Mouse (Mus musculus) forelimb bud, embryonic 11.5 days (tissue): ENCODE measurements around the gene Ikbip.

Experiments used
- DNase-seq: peaks from one replicate; pipeline ENCODE4 v3.0.0-alpha.2; 2012; ENCODE audit warnings: low read depth, low spot score

The Ikbip gene

DNA sequence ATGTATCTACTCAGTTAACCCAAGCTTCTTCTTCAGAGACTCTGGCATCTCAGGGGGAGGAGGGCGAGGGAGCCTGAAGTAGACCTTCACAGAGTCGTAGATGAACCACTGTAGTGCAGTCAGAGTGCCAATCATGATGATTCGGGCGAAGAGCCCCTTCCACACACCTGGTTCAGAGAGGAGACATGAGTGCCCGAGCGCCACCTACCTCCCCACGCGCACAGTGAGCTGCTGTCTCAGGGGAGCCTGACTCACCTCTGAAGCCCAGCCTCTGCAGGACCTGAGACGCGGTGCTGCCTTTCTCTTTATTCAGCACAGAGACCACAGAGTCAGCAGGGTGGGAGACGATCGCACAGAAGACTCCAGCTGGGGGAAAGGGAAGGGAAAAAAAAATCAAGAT is 34.2 kb downstream of the Ikbip start:
- no peak for DNase-seq

- no peak for DNase-seq
Measured at GRCm38 (mm10) chr10:91122646-91123045, 39.9 kb downstream of the Ikbip start.

GRCm38 (mm10) chr10:91123281-91123827 is 40.6 kb downstream of the Ikbip start:
- no peak for DNase-seq

- DNase-seq = peak; percentile 100
Measured at GRCm38 (mm10) chr10:91123828-91124822, 41.4 kb downstream of the Ikbip start, which contains the start of gene Slc25a3. Gene Slc25a3 (minus strand): TSS chr10:91124059.

GRCm38 (mm10) chr10:91126618-91127355 is 44.0 kb downstream of the Ikbip start:
- DNase-seq = no peak

GRCm38 (mm10) chr10:91127395-91127794 is 44.7 kb downstream of the Ikbip start:
- no peak for DNase-seq

GRCm38 (mm10) chr10:91128551-91129160 is 45.9 kb downstream of the Ikbip start:
- DNase-seq = no peak

DNA sequence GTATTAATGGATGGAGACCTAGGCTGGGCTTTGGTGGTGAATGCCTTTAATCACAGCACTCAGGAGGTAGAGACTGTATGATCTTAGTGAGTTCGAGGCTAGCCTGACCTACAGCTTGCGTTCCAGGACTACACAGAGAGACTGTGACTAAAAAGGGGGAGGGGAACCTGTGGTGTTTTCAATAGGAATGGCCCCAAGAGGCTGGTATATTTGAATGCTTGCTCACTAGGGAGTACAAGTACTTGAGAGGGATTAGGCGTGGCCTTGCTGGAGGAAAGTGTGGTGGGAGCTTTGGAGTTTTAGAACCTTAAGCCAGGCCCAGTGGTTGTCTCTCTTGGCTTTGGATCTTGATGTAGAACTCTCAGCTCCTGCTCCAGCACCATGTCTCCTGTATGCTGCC is 48.1 kb downstream of the Ikbip start:
- DNase-seq = no peak

GRCm38 (mm10) chr10:91131565-91131964 is 48.8 kb downstream of the Ikbip start:
- no peak for DNase-seq

GRCm38 (mm10) chr10:91135302-91135972 is 52.7 kb downstream of the Ikbip start:
- DNase-seq = no peak

- no peak for DNase-seq
Measured at GRCm38 (mm10) chr10:91137400-91137799, 54.7 kb downstream of the Ikbip start.

DNA sequence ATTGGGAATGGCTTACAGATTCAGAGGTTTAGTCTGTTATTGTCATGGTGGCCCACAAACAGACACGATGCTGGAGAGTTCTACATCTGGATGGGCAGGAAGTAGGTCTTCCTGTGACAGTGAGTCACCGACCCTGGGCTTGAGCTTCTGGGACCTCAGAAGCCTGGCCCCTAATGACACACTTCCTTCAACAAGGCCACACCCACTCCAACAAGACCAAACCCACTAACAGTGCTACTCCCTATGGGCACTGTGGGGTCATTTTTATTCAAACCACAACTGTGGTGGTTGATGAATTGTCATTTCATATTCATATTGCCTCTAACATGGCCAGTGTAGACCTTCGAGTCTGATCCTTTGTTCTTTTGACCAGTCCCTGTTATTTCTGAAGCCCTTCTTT is 55.6 kb downstream of the Ikbip start:
- no peak for DNase-seq

- no peak for DNase-seq
Measured at GRCm38 (mm10) chr10:91139148-91139766, 56.5 kb downstream of the Ikbip start.

DNA sequence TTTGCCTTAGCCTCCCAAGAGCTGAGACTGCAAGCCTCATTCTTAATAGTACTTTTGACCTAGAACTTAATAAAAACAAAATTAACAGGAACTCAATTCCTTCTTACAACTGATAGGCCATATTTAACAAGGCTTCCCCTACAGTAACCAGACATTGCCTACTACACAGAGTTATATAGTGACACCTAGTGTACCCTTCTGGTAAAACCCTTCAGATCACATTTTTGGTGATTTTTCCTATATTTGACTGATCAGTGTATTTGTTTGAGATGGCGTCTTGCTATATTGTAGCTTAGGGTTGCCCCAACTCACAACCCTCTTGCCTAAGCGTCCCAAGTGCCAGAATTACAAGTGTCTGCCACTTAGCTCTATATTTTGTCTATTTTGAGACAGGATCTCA is 58.8 kb downstream of the Ikbip start:
- DNase-seq = peak; percentile 53

GRCm38 (mm10) chr10:91142654-91143191 is 60.0 kb downstream of the Ikbip start:
- no peak for DNase-seq

- DNase-seq = no peak
Measured at GRCm38 (mm10) chr10:91143313-91144230, 60.8 kb downstream of the Ikbip start.

- DNase-seq = no peak
Measured at GRCm38 (mm10) chr10:91145413-91145812, 62.7 kb downstream of the Ikbip start.
